Mouse (Mus musculus) myocyte (in vitro differentiated cells): ENCODE results near the gene Galnt15.

Source experiments
- E2F4 ChIP-seq: IDR thresholded peaks from one replicate; pipeline ENCODE4 v1.6.1; 2011; ENCODE audit warnings: mild to moderate bottlenecking, control low read depth, moderate library complexity; ENCODE audit not compliant: insufficient read depth
- MAX ChIP-seq: IDR thresholded peaks from one replicate; pipeline ENCODE4 v1.6.1; 2011; ENCODE audit warnings: low read depth, mild to moderate bottlenecking, control low read depth
- POLR2A ChIP-seq: IDR thresholded peaks from one replicate; pipeline ENCODE4 v1.6.1; 2011; ENCODE audit warnings: low read depth, mild to moderate bottlenecking, control low read depth, moderate library complexity; ENCODE audit not compliant: insufficient read length
- REST ChIP-seq: IDR thresholded peaks from one replicate; pipeline ENCODE4 v1.6.1; 2011; ENCODE audit warnings: mild to moderate bottlenecking, control low read depth, moderate library complexity; ENCODE audit not compliant: insufficient read depth, insufficient read length
- TCF12 ChIP-seq: IDR thresholded peaks from one replicate; pipeline ENCODE4 v1.6.1; 2011; ENCODE audit warnings: mild to moderate bottlenecking, control low read depth; ENCODE audit not compliant: poor library complexity, insufficient read depth, severe bottlenecking

- TF ChIP-seq TCF12 (no peak), POLR2A (no peak), E2F4 (no peak), REST (no peak), MAX (no peak)
Measured at GRCm38 (mm10) chr14:32076896-32077575, 48.2 kb downstream of the Galnt15 start.
